Mouse (Mus musculus): ENCODE results near the gene Bdh1.

DNA sequence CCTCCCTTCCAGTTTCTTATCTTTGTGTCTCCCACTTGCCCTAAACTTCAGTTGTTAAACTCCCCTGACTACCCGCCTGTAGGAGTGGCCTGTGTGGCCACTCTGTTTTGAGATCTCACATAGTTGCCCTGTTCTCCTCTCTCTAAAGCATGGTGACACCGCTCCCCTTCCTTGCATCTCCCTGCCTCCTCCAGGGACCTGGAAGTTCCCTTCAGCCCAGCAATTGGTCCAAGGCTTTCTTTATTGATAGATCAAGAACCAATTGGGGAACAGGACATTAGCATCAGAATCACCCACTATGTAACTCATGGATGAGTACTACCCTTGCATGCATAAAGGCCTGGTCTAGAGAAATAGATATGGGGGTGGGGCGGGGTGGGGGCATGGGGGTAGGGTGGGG lies 65.2 kb downstream of the Bdh1 start:
- TF ChIP-seq CTCF (IDR thresholded peaks at IDR 0.05; ENCODE audit: extremely low read depth, insufficient read depth, low read length) (no peak), POLR2A (IDR thresholded peaks at IDR 0.05; ENCODE audit: extremely low read depth, insufficient read depth, low read length) (no peak)

All from cortical plate, adult 2 months (tissue).